Mouse (Mus musculus) stomach, embryonic 16.5 days (tissue): ENCODE results near the gene Gpr171. TPM values are rescaled to one million over a fixed set of nuclear protein-coding genes. Genes with fewer than 3 reads are reported as not detected.

Source experiments
- ATAC-seq: fragments of 200-750 bp; cut with Nextera tagmentation; 2 replicates; pipeline ENCODE4 v1.8.0; 2017; ENCODE audit warnings: moderate number of reproducible peaks, moderate TSS enrichment; ENCODE audit not compliant: insufficient read depth, low FRiP score
- H3K27ac ChIP-seq: fragments of 300-500 bp; sonication (generic); 2 replicates; pipeline ENCODE4 v1.5.1; 2014; ENCODE audit warnings: low read length
- H3K27me3 ChIP-seq: fragments of 300-500 bp; sonication (generic); 2 replicates; pipeline ENCODE4 v1.6.1; 2014; ENCODE audit warnings: low read length, control low read depth, mixed read lengths; ENCODE audit not compliant: control insufficient read depth, insufficient read depth
- H3K36me3 ChIP-seq: fragments of 300-500 bp; sonication (generic); 2 replicates; pipeline ENCODE4 v1.6.1; 2014; ENCODE audit warnings: low read length; ENCODE audit not compliant: control insufficient read depth, insufficient read depth
- H3K4me1 ChIP-seq: fragments of 300-500 bp; sonication (generic); 2 replicates; pipeline ENCODE4 v1.6.1; 2014; ENCODE audit warnings: low read length, control low read depth, mixed read lengths; ENCODE audit not compliant: control insufficient read depth, insufficient read depth
- H3K4me2 ChIP-seq: fragments of 300-500 bp; sonication (generic); 2 replicates; pipeline ENCODE4 v1.6.1; 2014; ENCODE audit warnings: low read depth, low read length, mixed read lengths
- H3K4me3 ChIP-seq: fragments of 300-500 bp; sonication (generic); replicated peaks from 2 replicates; pipeline ENCODE4 v1.5.1; 2014; ENCODE audit warnings: mild to moderate bottlenecking, low read length
- H3K9ac ChIP-seq: fragments of 300-500 bp; sonication (generic); 2 replicates; pipeline ENCODE4 v1.6.1; 2014; ENCODE audit warnings: low read length
- H3K9me3 ChIP-seq: fragments of 300-500 bp; sonication (generic); replicated peaks from 2 replicates; pipeline ENCODE4 v1.6.1; 2016; ENCODE audit warnings: low read length, control low read depth; ENCODE audit not compliant: control insufficient read depth
- WGBS: fragments of 180-500 bp; shearing (Covaris S2); extraction: QIAGEN DNeasy Blood & Tissue Kit; methylation state at CpG from one replicate; pipeline ENCODE4 v1.1.7; 2014; 5-methylcytosine and 5-hydroxymethylcytosine counted together
- polyA plus RNA-seq: library from polyadenylated mRNA; unstranded; fragments of >200 nt; fragmentation: Nextera tagmentation; extraction: Ambion mirVana; gene quantifications from 2 replicates; pipeline ENCODE4 v1.2.1, GENCODE M21; 2015

Gpr171 gene
- polyA plus RNA-seq, 1 experiment from 2014 or later, result 1.0 TPM

GRCm38 (mm10) chr3:59066558-59067294 is 34.9 kb downstream of the Gpr171 start:
- H3K27me3 ChIP-seq, result no peaks in the 10 kb centered on the region
- no peaks in the 10 kb centered on the region for H3K36me3 ChIP-seq
- 71% methylated on average over 8 of the region's 8 CpGs for WGBS
- H3K27ac ChIP-seq, result no peak overlapping the region
- no peak overlapping the region for H3K4me2 ChIP-seq
- no peak overlapping the region for H3K9ac ChIP-seq
- H3K4me1 ChIP-seq, result no peaks in the 10 kb centered on the region
- ATAC-seq, result no peak
- no peaks in the 10 kb centered on the region for H3K9me3 ChIP-seq
- no peak overlapping the region for H3K4me3 ChIP-seq

DNA sequence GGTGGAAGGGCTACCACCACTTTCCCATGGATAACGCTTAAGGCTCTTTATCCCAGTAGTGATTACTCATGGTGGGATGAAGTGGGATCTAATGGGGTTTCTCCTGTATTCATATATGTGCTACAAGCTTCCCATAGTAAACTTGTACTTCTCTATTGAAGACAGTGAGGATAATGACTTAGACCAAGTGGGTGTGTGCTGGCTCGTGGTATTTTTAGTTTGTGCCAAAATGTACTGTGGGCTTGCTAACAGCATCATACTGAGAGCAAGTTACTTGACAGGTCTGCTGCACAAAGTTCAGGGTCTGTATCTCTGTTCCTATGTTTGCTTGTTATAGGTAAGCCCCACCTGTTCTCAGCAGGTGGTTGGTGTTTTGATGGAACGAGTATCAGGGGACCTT is 35.7 kb downstream of the Gpr171 start:
- ATAC-seq, result no peak
- Histone ChIP-seq H3K27me3 (no peaks in the 10 kb centered on the region), H3K36me3 (no peaks in the 10 kb centered on the region), H3K4me1 (no peaks in the 10 kb centered on the region), H3K4me3 (no peak overlapping the region), H3K9ac (no peak overlapping the region), H3K27ac (no peak overlapping the region), H3K4me2 (no peak overlapping the region), H3K9me3 (no peaks in the 10 kb centered on the region)
- WGBS, result 84% methylated on average over 3 of the region's 3 CpGs

- ATAC-seq, result no peak; the same call in 1 of the 2 replicates
- 74% methylated on average over 4 of the region's 4 CpGs for WGBS
- Histone ChIP-seq H3K9ac (no peak overlapping the region), H3K27me3 (no peaks in the 10 kb centered on the region), H3K9me3 (no peaks in the 10 kb centered on the region), H3K4me3 (no peak overlapping the region), H3K4me1 (no peaks in the 10 kb centered on the region), H3K36me3 (no peaks in the 10 kb centered on the region), H3K27ac (no peak overlapping the region), H3K4me2 (no peak overlapping the region)
Observed at GRCm38 (mm10) chr3:59063431-59063830, 38.2 kb downstream of the Gpr171 start.

DNA sequence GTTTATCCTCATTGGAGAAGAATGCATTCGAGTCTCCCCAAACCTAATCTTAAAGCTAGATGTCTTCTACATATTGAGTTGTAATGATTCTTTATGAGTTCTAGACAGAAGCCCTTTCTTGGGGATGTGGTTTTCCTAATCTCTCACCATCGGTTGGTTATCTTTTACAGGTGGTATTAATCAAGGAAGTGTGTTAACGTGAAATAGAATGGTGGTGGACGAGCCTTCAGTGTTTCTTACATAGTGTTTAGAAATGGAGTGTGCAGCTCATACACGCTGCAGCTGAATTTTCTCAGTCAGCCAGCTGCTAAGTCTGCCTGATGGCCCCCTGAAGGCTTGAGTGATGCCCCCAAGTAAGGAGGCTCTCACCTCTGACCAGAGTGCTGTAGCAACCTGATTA is 39.5 kb downstream of the Gpr171 start:
- no peak overlapping the region for H3K27ac ChIP-seq
- no peaks in the 10 kb centered on the region for H3K36me3 ChIP-seq
- no peaks in the 10 kb centered on the region for H3K9me3 ChIP-seq
- WGBS, result 41% methylated on average over 5 of the region's 5 CpGs
- H3K4me2 ChIP-seq, result no peak overlapping the region
- H3K4me3 ChIP-seq, result no peak overlapping the region
- ATAC-seq, result no peak
- H3K27me3 ChIP-seq, result no peaks in the 10 kb centered on the region
- no peak overlapping the region for H3K9ac ChIP-seq
- H3K4me1 ChIP-seq, result no peaks in the 10 kb centered on the region

- Histone ChIP-seq H3K4me1 (no peaks in the 10 kb centered on the region), H3K4me2 (no peak overlapping the region), H3K27me3 (no peaks in the 10 kb centered on the region), H3K27ac (no peak overlapping the region), H3K36me3 (no peaks in the 10 kb centered on the region), H3K9me3 (no peaks in the 10 kb centered on the region), H3K4me3 (no peak overlapping the region), H3K9ac (no peak overlapping the region)
- no peak for ATAC-seq
- WGBS, result 70% methylated on average over 7 of the region's 7 CpGs
Observed at GRCm38 (mm10) chr3:59060131-59060530, 41.5 kb downstream of the Gpr171 start.

DNA sequence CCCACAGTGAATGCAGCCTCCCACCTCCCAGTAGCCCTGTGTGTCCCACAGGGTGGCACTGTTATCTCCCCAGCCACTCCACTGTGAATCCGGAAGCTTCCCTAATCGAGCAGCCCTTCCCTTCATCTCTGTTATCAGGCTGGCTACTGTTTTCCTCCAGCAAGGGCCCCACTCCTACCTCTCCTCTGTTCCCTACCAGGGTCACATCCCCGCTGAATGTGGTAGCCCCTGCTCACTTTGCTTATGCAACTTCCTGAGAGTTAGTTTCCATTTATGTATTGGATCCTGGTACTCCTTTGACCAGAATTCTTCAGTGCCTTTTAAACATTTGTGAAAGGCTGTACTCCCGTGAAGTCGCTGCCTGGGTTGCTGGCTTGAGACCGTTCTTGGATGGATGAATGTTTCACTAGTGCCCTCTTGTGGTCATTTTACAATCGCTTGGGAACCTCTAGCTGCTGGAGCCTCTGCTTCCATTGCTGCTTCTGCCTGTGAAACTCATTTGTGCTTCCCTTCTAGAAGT is 42.5 kb downstream of the Gpr171 start:
- no peak overlapping the region for H3K4me2 ChIP-seq
- ATAC-seq, result peak; percentile 50; the same call in 1 of the 2 replicates
- no peak overlapping the region for H3K9ac ChIP-seq

GRCm38 (mm10) chr3:59054834-59055535 is 46.6 kb downstream of the Gpr171 start:
- 67% methylated on average over 17 of the region's 17 CpGs for WGBS
- no peaks in the 10 kb centered on the region for H3K27me3 ChIP-seq
- no peak overlapping the region for H3K27ac ChIP-seq
- no peaks in the 10 kb centered on the region for H3K9me3 ChIP-seq
- H3K9ac ChIP-seq, result no peak overlapping the region
- no peak overlapping the region for H3K4me2 ChIP-seq
- ATAC-seq, result no peak
- H3K36me3 ChIP-seq, result no peaks in the 10 kb centered on the region
- no peak overlapping the region for H3K4me3 ChIP-seq
- H3K4me1 ChIP-seq, result no peaks in the 10 kb centered on the region

More for the DNA sequence above, 42.5 kb downstream of the Gpr171 start:
- Histone ChIP-seq H3K27me3 (no peaks in the 10 kb centered on the region), H3K4me3 (no peak overlapping the region), H3K4me1 (no peaks in the 10 kb centered on the region), H3K27ac (no peak overlapping the region), H3K36me3 (no peaks in the 10 kb centered on the region), H3K9me3 (no peaks in the 10 kb centered on the region)
- 2% methylated on average over 7 of the region's 7 CpGs for WGBS

Other genes starting within 250 kb of the Gpr171 start
- gene Clrn1, start 216.5 kb downstream of the Gpr171 start, polyA plus RNA-seq, result not detected in 2 replicates
- 1.2 and 1.4 TPM in 2 replicates for gene Med12l, start 96.0 kb downstream of the Gpr171 start, polyA plus RNA-seq
- gene P2ry14, start 51.8 kb upstream of the Gpr171 start, polyA plus RNA-seq, result 6.3 and 6.8 TPM in 2 replicates
- gene Gpr87, start 93.3 kb upstream of the Gpr171 start, polyA plus RNA-seq, result 18.6 and 33.6 TPM in 2 replicates
- 1.9 and 2.4 TPM in 2 replicates for gene P2ry13, start 109.1 kb upstream of the Gpr171 start, polyA plus RNA-seq
- 2.6 and 3.1 TPM in 2 replicates for gene P2ry12, start 161.1 kb upstream of the Gpr171 start, polyA plus RNA-seq
- 10.3 and 10.8 TPM in 2 replicates for gene Igsf10, start 242.6 kb upstream of the Gpr171 start, polyA plus RNA-seq